Mouse (Mus musculus): ENCODE data around the gene Cnga3. TPM values are rescaled to one million over a fixed set of nuclear protein-coding genes. Genes with fewer than 3 reads are reported as not detected.

The Cnga3 gene
- not detected in 2 replicates for polyA plus RNA-seq (2015; fragmentation: Nextera tagmentation; extraction: Ambion mirVana)

DNA sequence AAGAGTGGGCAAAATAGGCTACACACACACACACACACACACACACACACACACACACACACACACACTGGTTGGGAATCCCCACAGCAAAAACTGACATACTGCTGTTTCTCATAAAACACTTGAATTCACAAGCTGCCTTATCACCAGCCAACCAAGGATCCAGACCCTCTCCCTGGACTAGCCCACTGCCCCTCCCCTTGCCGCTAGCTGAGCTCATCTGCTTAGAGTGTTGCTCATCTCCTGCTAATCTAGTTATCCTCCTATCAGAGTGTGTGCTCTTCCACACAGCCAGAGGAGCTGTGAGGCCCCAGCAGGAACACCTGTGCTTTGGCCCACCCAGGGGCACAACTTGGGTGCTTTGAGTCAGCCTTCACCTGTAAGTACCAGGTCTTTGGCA lies at the start of gene Cnga3:
TSS of gene Cnga3 (plus strand) at position 291 of the 400 bp plus-strand sequence.
- Histone ChIP-seq H3K36me3 (no peaks in the 10 kb centered on the region), H3K9me3 (no peaks in the 10 kb centered on the region), H3K27ac (no peak within 1 kb of the TSS), H3K4me2 (no peak within 1 kb of the TSS), H3K4me3 (no peak within 1 kb of the TSS), H3K9ac (no peak within 1 kb of the TSS), H3K27me3 (no peaks in the 10 kb centered on the region), H3K4me1 (no peaks in the 10 kb centered on the region)
- 31% methylated on average over 1 of the region's 1 CpGs for WGBS
- no peak for ATAC-seq (ENCODE audit: borderline replicate concordance, extremely low read depth, low FRiP score, low TSS enrichment)

DNA sequence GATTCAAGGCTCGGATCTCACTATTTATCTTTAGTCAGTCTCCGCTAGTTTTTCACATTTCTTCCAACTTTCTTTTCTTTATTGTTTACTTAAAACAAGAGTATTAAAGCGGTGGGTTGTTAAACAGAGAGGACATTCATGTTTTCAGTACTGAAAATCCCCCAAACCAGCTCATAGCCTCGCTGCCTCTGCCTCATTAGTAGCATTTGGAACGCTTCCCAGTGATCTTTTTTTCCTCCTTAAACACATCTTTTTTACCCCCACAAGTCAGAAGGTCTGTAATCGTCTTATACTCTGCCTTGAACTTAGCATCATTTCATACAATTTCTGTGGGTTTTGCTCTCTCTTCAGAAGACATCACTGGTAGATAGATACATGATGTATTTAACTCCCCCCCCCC lies 48.2 kb upstream of the Cnga3 start:
- Histone ChIP-seq H3K4me3 (no peak overlapping the region), H3K4me2 (no peak overlapping the region), H3K27me3 (no peaks in the 10 kb centered on the region), H3K36me3 (no peaks in the 10 kb centered on the region), H3K27ac (no peak overlapping the region), H3K9me3 (no peaks in the 10 kb centered on the region), H3K4me1 (no peaks in the 10 kb centered on the region), H3K9ac (no peak overlapping the region)
- no peak for ATAC-seq (ENCODE audit: borderline replicate concordance, extremely low read depth, low FRiP score, low TSS enrichment)
- WGBS = 22% methylated on average over 6 of the region's 6 CpGs

DNA sequence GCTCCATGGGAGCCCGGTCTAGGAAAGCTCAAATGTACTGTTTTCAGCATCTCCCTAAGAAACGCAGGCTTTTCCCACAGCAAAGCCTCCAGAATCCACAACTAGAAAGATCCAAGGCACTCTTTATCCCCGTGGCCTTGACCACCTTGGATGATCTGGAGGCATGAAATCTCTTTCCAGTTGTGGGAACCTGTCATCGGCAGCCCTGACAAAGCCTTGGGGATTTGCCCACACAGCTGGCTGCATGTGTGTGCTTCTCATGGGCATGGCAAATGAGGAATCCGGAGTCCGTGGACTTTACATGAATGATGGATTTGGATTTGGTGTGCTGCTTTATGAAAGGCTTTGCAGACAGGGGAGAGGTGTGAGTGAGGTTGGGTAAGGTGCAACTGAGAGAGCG lies 46.3 kb upstream of the Cnga3 start:
- no peak overlapping the region for H3K9ac ChIP-seq
- no peak overlapping the region for H3K27ac ChIP-seq
- H3K4me2 ChIP-seq = no peak overlapping the region
- H3K9me3 ChIP-seq = no peaks in the 10 kb centered on the region
- no peaks in the 10 kb centered on the region for H3K4me1 ChIP-seq
- ATAC-seq (ENCODE audit: borderline replicate concordance, extremely low read depth, low FRiP score, low TSS enrichment) = no peak
- no peak overlapping the region for H3K4me3 ChIP-seq
- 69% methylated on average over 7 of the region's 7 CpGs for WGBS
- no peaks in the 10 kb centered on the region for H3K36me3 ChIP-seq
- no peaks in the 10 kb centered on the region for H3K27me3 ChIP-seq

DNA sequence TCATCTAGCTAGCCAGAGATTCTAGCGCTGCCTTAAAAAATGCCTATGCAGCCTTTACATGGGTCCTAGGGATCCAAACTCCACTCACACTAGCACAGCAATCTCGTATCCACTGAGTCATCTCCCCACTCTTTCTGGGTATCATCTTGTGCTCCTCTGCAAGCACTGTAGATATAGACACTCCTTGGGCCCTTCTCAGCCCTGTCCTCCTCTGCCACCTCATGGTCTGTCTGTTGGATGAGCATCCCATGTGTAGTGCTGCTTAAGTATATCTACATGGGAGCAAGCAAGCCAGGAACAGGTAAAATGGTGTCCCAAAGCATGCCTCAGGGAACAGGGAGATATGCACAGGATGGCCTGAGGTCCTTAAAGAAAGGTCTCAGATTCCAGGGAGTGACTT lies 36.4 kb upstream of the Cnga3 start:
- no peaks in the 10 kb centered on the region for H3K4me1 ChIP-seq
- no peak for ATAC-seq (ENCODE audit: borderline replicate concordance, extremely low read depth, low FRiP score, low TSS enrichment)
- H3K27me3 ChIP-seq = no peaks in the 10 kb centered on the region
- 78% methylated on average over 2 of the region's 2 CpGs for WGBS
- no peak overlapping the region for H3K4me3 ChIP-seq
- no peaks in the 10 kb centered on the region for H3K9me3 ChIP-seq
- no peak overlapping the region for H3K9ac ChIP-seq
- H3K27ac ChIP-seq = no peak overlapping the region
- H3K4me2 ChIP-seq = no peak overlapping the region
- no peaks in the 10 kb centered on the region for H3K36me3 ChIP-seq

DNA sequence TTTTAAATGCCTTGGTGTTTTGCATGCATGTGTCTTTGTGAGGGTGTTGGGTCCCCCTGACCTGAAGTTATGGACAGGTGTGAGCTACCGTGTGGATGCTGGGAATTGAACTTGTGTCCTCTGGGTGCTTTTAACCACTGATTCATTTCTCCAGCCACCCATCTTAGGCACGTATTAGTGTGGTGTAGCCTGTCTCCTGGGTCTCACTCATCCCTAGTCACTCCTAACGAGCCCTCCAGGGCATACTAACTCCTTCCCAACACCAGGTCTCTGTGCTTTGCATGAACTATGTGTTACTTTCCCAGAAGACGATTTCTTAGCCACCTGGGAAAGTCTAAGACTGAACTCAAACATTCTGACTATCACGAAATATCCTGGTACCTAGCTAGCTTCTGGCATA lies 34.4 kb upstream of the Cnga3 start:
- Histone ChIP-seq H3K9ac (no peak overlapping the region), H3K27me3 (no peaks in the 10 kb centered on the region), H3K9me3 (no peaks in the 10 kb centered on the region), H3K4me2 (no peak overlapping the region), H3K27ac (no peak overlapping the region), H3K36me3 (no peaks in the 10 kb centered on the region), H3K4me1 (no peaks in the 10 kb centered on the region), H3K4me3 (no peak overlapping the region)
- ATAC-seq (ENCODE audit: borderline replicate concordance, extremely low read depth, low FRiP score, low TSS enrichment) = no peak
- WGBS = 76% methylated on average over 5 of the region's 5 CpGs

DNA sequence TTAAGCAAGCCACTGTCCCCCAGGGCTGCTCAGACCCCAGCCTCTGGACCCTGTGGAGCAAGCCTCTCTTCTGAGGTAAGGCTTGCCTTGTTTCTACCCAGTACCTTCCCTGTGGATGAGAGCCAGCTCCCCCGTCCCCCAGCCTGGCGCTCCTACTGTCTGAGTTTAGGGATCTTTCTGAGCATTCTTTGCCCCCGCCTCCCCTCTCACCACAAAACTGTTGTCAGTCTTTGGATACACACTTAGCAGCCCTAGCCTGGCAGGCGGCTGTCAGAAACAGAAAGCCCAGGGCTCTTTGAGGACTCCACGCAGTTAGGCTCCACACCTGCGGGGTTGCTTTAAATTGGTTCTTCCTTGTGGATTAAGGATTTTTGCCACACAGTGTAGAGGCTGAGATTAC lies 27.2 kb upstream of the Cnga3 start:
- Histone ChIP-seq H3K9me3 (no peaks in the 10 kb centered on the region), H3K9ac (no peak overlapping the region), H3K27me3 (no peaks in the 10 kb centered on the region), H3K27ac (no peak overlapping the region), H3K4me1 (no peaks in the 10 kb centered on the region), H3K4me2 (no peak overlapping the region), H3K36me3 (no peaks in the 10 kb centered on the region), H3K4me3 (no peak overlapping the region)
- 69% methylated on average over 6 of the region's 6 CpGs for WGBS
- ATAC-seq (ENCODE audit: borderline replicate concordance, extremely low read depth, low FRiP score, low TSS enrichment) = no peak

DNA sequence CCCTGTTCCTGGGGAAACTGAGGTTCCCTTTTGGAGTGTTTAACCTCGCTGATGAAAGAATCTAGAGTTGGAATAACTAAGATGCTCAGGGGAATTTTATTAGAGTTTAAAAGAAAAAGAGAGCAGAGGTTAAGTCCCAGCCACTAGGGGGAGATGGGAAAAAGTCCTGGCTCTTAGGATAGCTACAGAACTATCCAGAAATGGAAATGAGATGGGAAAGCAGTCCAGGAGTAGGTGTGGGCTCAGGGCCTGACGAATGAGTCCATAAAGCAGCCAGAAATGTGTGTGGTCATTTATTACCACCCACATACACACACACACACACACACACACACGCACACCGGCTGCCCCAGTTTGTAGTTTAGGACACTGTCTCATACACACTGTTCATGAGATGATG lies 19.6 kb upstream of the Cnga3 start:
- Histone ChIP-seq H3K4me3 (no peak overlapping the region), H3K27ac (no peak overlapping the region), H3K27me3 (no peaks in the 10 kb centered on the region), H3K9me3 (no peaks in the 10 kb centered on the region), H3K36me3 (no peaks in the 10 kb centered on the region), H3K4me2 (no peak overlapping the region), H3K9ac (no peak overlapping the region), H3K4me1 (no peaks in the 10 kb centered on the region)
- no peak for ATAC-seq (ENCODE audit: borderline replicate concordance, extremely low read depth, low FRiP score, low TSS enrichment)
- 45% methylated on average over 4 of the region's 4 CpGs for WGBS

DNA sequence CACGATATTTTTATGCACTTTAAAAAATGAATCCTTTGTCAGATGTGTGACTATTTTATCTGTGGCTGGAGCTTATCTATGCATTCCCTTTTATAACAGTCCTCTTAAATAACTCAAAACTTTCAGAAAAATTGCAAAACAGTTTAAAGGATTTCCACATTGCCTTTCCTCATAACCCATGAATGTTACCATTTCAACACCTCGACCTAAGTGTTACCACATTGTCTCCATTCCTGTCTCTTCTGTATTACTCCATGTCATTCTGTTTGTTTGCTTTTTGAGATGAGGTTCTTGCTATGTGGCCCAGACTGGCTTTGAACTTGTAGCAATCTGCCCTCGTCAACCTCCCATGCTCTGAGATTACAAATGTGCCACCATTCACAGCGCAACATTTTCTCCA lies 12.8 kb upstream of the Cnga3 start:
- H3K27me3 ChIP-seq = no peaks in the 10 kb centered on the region
- H3K4me3 ChIP-seq = no peak overlapping the region
- no peak overlapping the region for H3K4me2 ChIP-seq
- 63% methylated on average over 4 of the region's 4 CpGs for WGBS
- no peaks in the 10 kb centered on the region for H3K9me3 ChIP-seq
- no peaks in the 10 kb centered on the region for H3K4me1 ChIP-seq
- H3K36me3 ChIP-seq = no peaks in the 10 kb centered on the region
- no peak for ATAC-seq (ENCODE audit: borderline replicate concordance, extremely low read depth, low FRiP score, low TSS enrichment)
- no peak overlapping the region for H3K27ac ChIP-seq
- H3K9ac ChIP-seq = no peak overlapping the region

DNA sequence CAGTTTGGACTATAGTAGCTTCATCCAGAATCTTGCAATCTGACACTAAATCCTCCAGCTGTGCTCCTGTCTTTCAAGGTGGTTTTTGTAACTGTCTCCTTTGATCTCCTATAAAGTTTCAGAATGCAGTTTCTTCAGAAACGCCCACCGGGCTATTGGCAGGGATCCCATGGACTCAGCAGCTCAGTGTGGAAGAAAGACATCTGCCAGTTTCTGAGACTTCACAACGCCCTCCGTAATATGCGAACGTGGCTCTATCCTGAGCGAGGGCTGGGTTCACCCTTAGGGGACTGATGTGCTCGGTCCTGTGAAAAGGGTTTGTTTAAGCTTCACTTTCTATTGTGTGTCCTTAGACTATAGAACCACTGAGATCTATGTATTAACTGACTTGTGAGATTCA lies 6.5 kb upstream of the Cnga3 start:
- ATAC-seq (ENCODE audit: borderline replicate concordance, extremely low read depth, low FRiP score, low TSS enrichment) = no peak
- 59% methylated on average over 8 of the region's 8 CpGs for WGBS

DNA sequence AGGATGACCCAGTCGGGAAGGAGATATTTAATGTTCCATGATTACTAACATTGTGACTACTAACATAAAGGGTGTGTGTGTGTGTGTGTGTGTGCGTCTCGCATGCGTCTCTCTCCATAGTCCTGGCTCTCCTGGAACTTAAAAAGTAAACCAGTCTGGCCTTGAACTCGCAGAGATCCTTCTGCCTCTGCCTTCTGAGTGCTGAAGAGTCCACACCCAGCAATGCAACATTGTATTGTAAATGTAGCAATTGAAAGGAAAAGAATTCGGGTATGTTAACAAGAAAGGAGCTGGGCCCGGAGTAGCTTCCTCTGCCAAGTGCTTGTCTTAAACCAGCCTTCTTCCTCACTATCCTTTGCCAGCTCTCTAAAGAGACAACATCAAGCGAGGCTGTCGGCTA lies 1.9 kb upstream of the Cnga3 start:
- no peak overlapping the region for H3K27ac ChIP-seq
- 89% methylated on average over 9 of the region's 9 CpGs for WGBS
- H3K4me3 ChIP-seq = no peak overlapping the region
- no peak for ATAC-seq (ENCODE audit: borderline replicate concordance, extremely low read depth, low FRiP score, low TSS enrichment)
- no peak overlapping the region for H3K9ac ChIP-seq
- no peaks in the 10 kb centered on the region for H3K27me3 ChIP-seq
- no peak overlapping the region for H3K4me2 ChIP-seq
- H3K4me1 ChIP-seq = no peaks in the 10 kb centered on the region
- no peaks in the 10 kb centered on the region for H3K9me3 ChIP-seq
- no peaks in the 10 kb centered on the region for H3K36me3 ChIP-seq

More for the DNA sequence above, 6.5 kb upstream of the Cnga3 start:
- Histone ChIP-seq H3K36me3 (no peaks in the 10 kb centered on the region), H3K27ac (no peak overlapping the region), H3K9me3 (no peaks in the 10 kb centered on the region), H3K27me3 (no peaks in the 10 kb centered on the region), H3K4me3 (no peak overlapping the region), H3K9ac (no peak overlapping the region), H3K4me2 (no peak overlapping the region), H3K4me1 (no peaks in the 10 kb centered on the region)

DNA sequence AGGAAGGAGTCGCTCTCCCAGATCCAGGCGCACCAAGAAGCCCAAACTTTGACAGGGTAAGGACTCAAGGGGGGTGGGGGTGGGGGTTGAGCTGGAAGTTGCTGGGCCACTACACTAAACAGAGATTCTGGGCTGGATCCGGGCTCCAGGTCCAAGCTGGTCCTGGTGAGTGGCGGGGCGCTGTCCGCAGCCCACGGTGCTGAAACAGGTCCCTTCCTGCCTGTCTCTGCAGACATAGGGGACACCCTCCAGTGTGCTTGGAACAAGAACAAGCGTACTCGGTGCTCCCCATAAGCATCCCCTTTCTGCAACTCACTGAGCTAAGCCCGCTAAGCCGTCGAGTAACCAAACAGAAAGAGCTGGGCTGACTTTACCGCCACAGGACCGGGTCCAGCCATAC lies 4.2 kb downstream of the Cnga3 start:
- H3K27ac ChIP-seq = no peak overlapping the region
- no peak for ATAC-seq (ENCODE audit: borderline replicate concordance, extremely low read depth, low FRiP score, low TSS enrichment)
- no peaks in the 10 kb centered on the region for H3K4me1 ChIP-seq
- no peaks in the 10 kb centered on the region for H3K27me3 ChIP-seq
- H3K4me3 ChIP-seq = no peak overlapping the region
- no peak overlapping the region for H3K9ac ChIP-seq
- H3K36me3 ChIP-seq = no peaks in the 10 kb centered on the region
- no peaks in the 10 kb centered on the region for H3K9me3 ChIP-seq
- 8% methylated on average over 14 of the region's 14 CpGs for WGBS
- H3K4me2 ChIP-seq = no peak overlapping the region

DNA sequence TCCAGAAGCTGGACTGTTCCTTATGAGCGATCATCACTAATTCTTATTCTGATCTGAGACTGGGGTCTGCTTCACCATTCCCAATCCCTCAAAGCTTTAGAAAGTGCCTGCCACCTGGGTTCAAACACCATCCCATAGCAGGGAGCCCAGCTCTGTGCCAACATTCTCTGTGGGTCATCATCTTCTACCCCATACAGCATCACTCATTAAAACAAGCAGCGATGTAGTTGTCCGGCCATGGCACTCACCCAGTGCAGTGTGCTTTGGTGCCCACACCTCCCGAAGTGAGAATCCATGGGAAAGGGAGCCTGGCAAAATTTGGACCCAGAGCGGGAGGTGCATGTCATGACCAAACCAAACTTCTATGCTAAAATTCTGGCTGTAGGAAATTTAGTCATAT lies 5.4 kb downstream of the Cnga3 start:
- Histone ChIP-seq H3K9ac (no peak overlapping the region), H3K36me3 (no peaks in the 10 kb centered on the region), H3K4me3 (no peak overlapping the region), H3K9me3 (no peaks in the 10 kb centered on the region), H3K4me1 (no peaks in the 10 kb centered on the region), H3K27me3 (no peaks in the 10 kb centered on the region), H3K4me2 (no peak overlapping the region), H3K27ac (no peak overlapping the region)
- 84% methylated on average over 5 of the region's 5 CpGs for WGBS
- ATAC-seq (ENCODE audit: borderline replicate concordance, extremely low read depth, low FRiP score, low TSS enrichment) = no peak

DNA sequence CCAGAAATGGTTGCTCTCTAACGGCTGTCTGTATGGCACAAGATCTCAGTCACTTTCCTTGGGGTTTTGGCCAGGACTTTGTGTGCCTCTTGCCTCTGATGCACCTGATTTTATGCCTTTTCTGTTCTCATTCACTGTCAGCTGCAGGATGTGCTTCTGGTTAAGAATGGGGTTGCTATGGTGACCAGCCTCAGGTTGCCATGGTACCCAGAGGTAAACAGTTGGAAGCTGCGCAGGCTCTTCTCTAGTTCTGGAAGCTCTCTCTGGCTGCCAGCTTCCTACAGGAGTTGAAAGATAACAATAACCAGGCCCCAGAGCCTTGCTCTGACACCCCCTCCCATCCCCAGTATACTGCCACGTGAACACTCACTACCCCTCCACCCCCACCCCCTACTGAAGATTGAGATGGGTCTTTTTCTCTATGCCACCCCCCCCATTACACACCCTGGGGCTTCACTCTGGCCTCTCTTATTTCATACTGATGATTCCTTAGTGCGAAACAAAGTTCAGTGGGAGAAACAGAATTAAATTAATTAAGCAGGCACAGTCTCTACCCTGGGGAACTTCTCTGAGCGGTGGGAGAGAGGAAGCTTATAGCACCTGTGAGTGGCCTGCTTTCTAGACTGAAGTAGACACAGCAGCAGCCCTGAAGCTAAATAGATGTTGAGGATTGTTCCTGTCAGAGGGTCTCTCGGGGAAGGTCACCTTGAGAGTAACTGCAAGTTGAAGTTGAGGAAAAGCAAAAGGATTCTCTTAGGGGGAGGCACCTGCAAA lies 6.1 kb downstream of the Cnga3 start:
- Histone ChIP-seq H3K36me3 (no peaks in the 10 kb centered on the region), H3K27me3 (no peaks in the 10 kb centered on the region), H3K4me3 (no peak overlapping the region), H3K4me2 (no peak overlapping the region), H3K27ac (no peak overlapping the region), H3K9me3 (no peaks in the 10 kb centered on the region), H3K9ac (no peak overlapping the region), H3K4me1 (no peaks in the 10 kb centered on the region)
- WGBS = 51% methylated on average over 6 of the region's 6 CpGs
- ATAC-seq (ENCODE audit: borderline replicate concordance, extremely low read depth, low FRiP score, low TSS enrichment) = no peak
